Mouse (Mus musculus) stomach, postnatal 0 days (tissue): Measurements from ENCODE around the gene Sh3pxd2a.

ENCODE experiments used
- CTCF ChIP-seq: IDR thresholded peaks from 2 replicates; pipeline ENCODE4 v1.5.1; 2016; ENCODE audit warnings: antibody characterized with exemption, low read depth, mild to moderate bottlenecking, moderate library complexity
- EP300 ChIP-seq: optimal IDR thresholded peaks from 2 replicates; pipeline ENCODE3; 2016; ENCODE audit warnings: antibody characterized with exemption

DNA sequence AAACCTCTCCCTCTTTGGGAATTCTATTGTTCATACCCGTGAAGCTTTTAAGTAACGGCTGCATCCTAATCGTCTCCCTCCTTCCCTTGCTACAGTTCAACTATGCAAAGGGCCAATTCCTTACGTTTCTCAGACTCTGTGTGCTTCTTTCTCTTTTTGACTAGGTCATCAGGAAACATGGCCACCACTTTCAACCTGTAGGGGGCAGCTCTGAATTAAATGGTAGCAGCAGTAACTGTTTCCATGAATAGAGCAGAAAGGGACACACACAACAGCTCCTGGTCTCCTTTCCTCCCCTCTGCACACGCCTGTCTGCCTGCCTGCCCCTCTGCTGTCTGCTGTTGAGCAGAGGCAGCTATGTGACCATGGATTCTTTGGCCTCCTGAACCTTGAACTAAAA is 138.3 kb downstream of the Sh3pxd2a start:
- TF ChIP-seq CTCF (peak; percentile 77), EP300 (no peak)
